Mouse (Mus musculus) limb, embryonic 14.5 days (tissue): ENCODE data around the gene Fbxw11. TPM values are rescaled to one million over a fixed set of nuclear protein-coding genes. Genes with fewer than 3 reads are reported as not detected.
"Not testable (repeated sequence)": the region's sequence is repeated elsewhere in the genome, so short reads cannot be mapped to it uniquely, and the experiment has no call there.

Source experiments
- ATAC-seq: fragments of 200-750 bp; cut with Nextera tagmentation; 2 replicates; pipeline ENCODE4 v1.8.0; 2017; ENCODE audit warnings: low read depth, moderate number of reproducible peaks, moderate TSS enrichment; ENCODE audit not compliant: low FRiP score
- DNase-seq: peaks from one replicate; pipeline ENCODE4 v3.0.0-alpha.2; 2015; ENCODE audit warnings: low spot score
- H3K27ac ChIP-seq: fragments of 300-500 bp; sonication (generic); replicated peaks from 2 replicates; pipeline ENCODE4 v1.5.1; 2014; ENCODE audit warnings: low read depth, mild to moderate bottlenecking, low read length, moderate library complexity, mixed read lengths
- H3K27me3 ChIP-seq: fragments of 300-500 bp; sonication (generic); 2 replicates; pipeline ENCODE4 v1.6.1; 2014; ENCODE audit warnings: low read length, mixed read lengths; ENCODE audit not compliant: control insufficient read depth, insufficient read depth
- H3K36me3 ChIP-seq: fragments of 300-500 bp; sonication (generic); 2 replicates; pipeline ENCODE4 v1.6.1; 2014; ENCODE audit warnings: mild to moderate bottlenecking, low read length, moderate library complexity, mixed read lengths; ENCODE audit not compliant: control insufficient read depth, insufficient read depth
- H3K4me1 ChIP-seq: fragments of 300-500 bp; sonication (generic); 2 replicates; pipeline ENCODE4 v1.6.1; 2014; ENCODE audit warnings: antibody characterized with exemption, low read length, mixed read lengths; ENCODE audit not compliant: control insufficient read depth, insufficient read depth
- H3K4me2 ChIP-seq: fragments of 300-500 bp; sonication (generic); replicated peaks from 2 replicates; pipeline ENCODE4 v1.6.1; 2014; ENCODE audit warnings: low read depth, mild to moderate bottlenecking, low read length, moderate library complexity; ENCODE audit not compliant: severe bottlenecking
- H3K4me3 ChIP-seq: fragments of 300-500 bp; sonication (generic); replicated peaks from 2 replicates; pipeline ENCODE4 v1.5.1; 2014; ENCODE audit warnings: low read length
- H3K9ac ChIP-seq: fragments of 300-500 bp; sonication (generic); 2 replicates; pipeline ENCODE4 v1.6.1; 2014; ENCODE audit warnings: mild to moderate bottlenecking, low read depth, low read length, moderate library complexity; ENCODE audit not compliant: severe bottlenecking
- H3K9me3 ChIP-seq: fragments of 300-500 bp; sonication (generic); 2 replicates; pipeline ENCODE4 v1.6.1; 2016; ENCODE audit warnings: low read length; ENCODE audit not compliant: control insufficient read depth
- POLR2A ChIP-seq: fragments of 200-500 bp; IDR thresholded peaks from 2 replicates; pipeline ENCODE4 v1.8.0; 2012; ENCODE audit warnings: inconsistent platforms, mild to moderate bottlenecking, moderate library complexity, borderline replicate concordance; ENCODE audit not compliant: insufficient read depth, insufficient read length; ENCODE audit errors: extremely low read depth
- WGBS: fragments of 180-500 bp; shearing (Covaris S2); extraction: QIAGEN DNeasy Blood & Tissue Kit; methylation state at CpG from one replicate; pipeline ENCODE4 v1.1.7; 2014; 5-methylcytosine and 5-hydroxymethylcytosine counted together
- polyA plus RNA-seq, 2 experiments: library from polyadenylated mRNA; depleted of rRNA in 1 of 2; stranded (reverse) in 1 of 2; unstranded in 1 of 2; fragments of >200 nt; fragmentation: Nextera tagmentation in 1 of 2; extraction: Ambion mirVana in 1 of 2; gene quantifications; 2 replicates each; pipeline versions ENCODE4 v1.2.1 to v1.2.3; 2012 to 2014

The Fbxw11 gene
- polyA plus RNA-seq, 2 experiments = 56.1 to 63.2 TPM

DNA sequence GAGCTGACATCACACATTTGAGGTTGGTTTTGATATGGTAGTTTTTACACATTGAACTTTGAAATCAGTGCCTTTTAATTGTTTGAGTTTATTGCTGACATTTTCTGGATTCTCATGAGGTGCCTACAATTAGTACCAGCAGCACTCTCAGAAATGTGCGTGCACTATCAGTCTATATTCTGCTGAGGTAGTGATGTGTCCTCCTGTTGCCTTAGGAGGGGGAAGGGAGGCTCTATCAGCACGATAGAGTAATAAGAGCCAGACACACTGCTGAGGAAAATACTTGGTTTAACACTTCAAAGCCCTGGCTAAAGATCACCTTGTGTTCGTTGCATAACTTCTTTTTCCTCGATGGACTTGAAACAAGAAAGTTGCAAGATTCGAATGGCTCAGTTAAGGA, 73.4 kb downstream of the Fbxw11 start:
- Histone ChIP-seq H3K4me2 (no peak overlapping the region), H3K27ac (no peak overlapping the region), H3K4me3 (no peak overlapping the region), H3K27me3 (no peaks in the 10 kb centered on the region), H3K4me1 (peaks cover 6% of the 10 kb centered on the region; the same call in 1 of the 2 replicates), H3K9ac (no peak overlapping the region), H3K9me3 (no peaks in the 10 kb centered on the region), H3K36me3 (peaks cover 14% of the 10 kb centered on the region)
- DNase-seq (no peak), ATAC-seq (no peak)
- TF ChIP-seq POLR2A = no peak
- 52% methylated on average over 5 of the region's 5 CpGs for WGBS

- no peak for TF ChIP-seq POLR2A
- peaks cover 9% of the 10 kb centered on the region for H3K4me1 ChIP-seq
- H3K9ac ChIP-seq = no peak overlapping the region
These were observed 74.4 kb downstream of the Fbxw11 start for GRCm38 (mm10) chr11:32716876-32717275.

DNA sequence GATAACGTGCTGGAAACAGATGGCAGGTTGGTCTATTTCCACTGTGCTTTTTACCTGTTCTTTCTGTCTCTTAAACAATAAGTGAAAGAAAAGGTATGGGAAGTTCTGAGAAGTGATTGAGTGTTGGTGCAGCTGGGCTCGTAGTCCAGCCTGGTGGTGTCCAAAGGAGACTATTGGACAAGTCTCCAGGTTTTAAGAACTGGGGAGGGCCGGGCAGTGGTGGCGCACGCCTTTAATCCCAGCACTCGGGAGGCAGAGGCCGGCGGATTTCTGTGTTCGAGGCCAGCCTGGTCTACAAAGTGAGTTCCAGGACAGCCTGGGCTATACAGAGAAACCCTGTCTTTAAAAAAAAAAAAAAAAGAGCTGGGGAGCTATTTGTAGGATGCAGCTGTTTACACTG, 75.2 kb downstream of the Fbxw11 start:
- H3K27ac ChIP-seq, H3K27me3 ChIP-seq, H3K4me3 ChIP-seq, H3K9ac ChIP-seq, DNase-seq, H3K4me1 ChIP-seq, ATAC-seq, H3K36me3 ChIP-seq, H3K9me3 ChIP-seq, H3K4me2 ChIP-seq: not testable (repeated sequence)
- 90% methylated on average over 9 of the region's 9 CpGs for WGBS

More at GRCm38 (mm10) chr11:32716876-32717275, 74.4 kb downstream of the Fbxw11 start:
- WGBS = 67% methylated on average over 4 of the region's 4 CpGs
- no peak overlapping the region for H3K4me2 ChIP-seq
- no peaks in the 10 kb centered on the region for H3K9me3 ChIP-seq
- no peak for ATAC-seq
- no peak overlapping the region for H3K4me3 ChIP-seq
- no peak overlapping the region for H3K27ac ChIP-seq
- peaks cover 11% of the 10 kb centered on the region for H3K36me3 ChIP-seq
- H3K27me3 ChIP-seq = no peaks in the 10 kb centered on the region
- DNase-seq = no peak

DNA sequence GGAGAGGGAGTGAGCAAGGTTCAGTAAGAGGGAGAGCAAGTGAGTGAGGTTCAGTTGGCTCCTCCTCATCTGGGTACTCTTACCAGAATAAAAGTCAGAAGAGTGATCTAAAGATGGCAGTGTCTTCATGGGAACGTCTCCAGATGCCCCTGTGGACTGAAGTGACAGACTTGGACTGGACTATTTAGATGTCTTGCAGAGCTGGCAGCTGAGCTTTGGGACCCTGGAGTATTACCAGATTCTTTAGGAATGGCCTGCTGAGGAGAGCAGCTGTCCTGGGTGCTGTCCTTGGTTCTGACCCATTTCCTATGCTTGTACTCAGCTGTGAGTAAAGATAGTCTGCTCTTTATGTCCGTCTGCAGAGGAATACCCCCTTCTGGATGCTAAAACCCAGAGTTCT, 75.8 kb downstream of the Fbxw11 start:
- Histone ChIP-seq H3K27me3 (no peaks in the 10 kb centered on the region), H3K9ac (no peak overlapping the region), H3K36me3 (peaks cover 6% of the 10 kb centered on the region; the same call in 1 of the 2 replicates), H3K4me1 (peaks cover 9% of the 10 kb centered on the region), H3K4me3 (no peak overlapping the region), H3K4me2 (no peak overlapping the region), H3K9me3 (no peaks in the 10 kb centered on the region), H3K27ac (no peak overlapping the region)
- DNase-seq = peak; percentile 71
- WGBS = 51% methylated on average over 2 of the region's 2 CpGs
- TF ChIP-seq POLR2A = no peak
- ATAC-seq = peak; percentile 60; the same call in 1 of the 2 replicates

GRCm38 (mm10) chr11:32718979-32719378, 76.5 kb downstream of the Fbxw11 start:
- ATAC-seq = no peak
- WGBS = 90% methylated on average over 4 of the region's 4 CpGs
- Histone ChIP-seq H3K9me3 (no peaks in the 10 kb centered on the region), H3K27me3 (no peaks in the 10 kb centered on the region), H3K27ac (no peak overlapping the region), H3K36me3 (peaks cover 8% of the 10 kb centered on the region), H3K4me1 (peaks cover 10% of the 10 kb centered on the region), H3K4me2 (no peak overlapping the region), H3K4me3 (no peak overlapping the region), H3K9ac (no peak overlapping the region)
- no peak for DNase-seq
- no peak for TF ChIP-seq POLR2A

GRCm38 (mm10) chr11:32722653-32723052, 80.1 kb downstream of the Fbxw11 start:
- no peak for TF ChIP-seq POLR2A
- Histone ChIP-seq H3K4me1 (peaks cover 13% of the 10 kb centered on the region), H3K4me3 (no peak overlapping the region), H3K9ac (no peak overlapping the region), H3K27ac (no peak overlapping the region), H3K27me3 (no peaks in the 10 kb centered on the region), H3K9me3 (no peaks in the 10 kb centered on the region), H3K4me2 (no peak overlapping the region), H3K36me3 (peaks cover 9% of the 10 kb centered on the region)
- ATAC-seq = no peak
- DNase-seq = no peak
- 58% methylated on average over 5 of the region's 5 CpGs for WGBS
